Comparison of ENCODE assay signal across 7 mouse cellular contexts in the genomic region with DNA sequence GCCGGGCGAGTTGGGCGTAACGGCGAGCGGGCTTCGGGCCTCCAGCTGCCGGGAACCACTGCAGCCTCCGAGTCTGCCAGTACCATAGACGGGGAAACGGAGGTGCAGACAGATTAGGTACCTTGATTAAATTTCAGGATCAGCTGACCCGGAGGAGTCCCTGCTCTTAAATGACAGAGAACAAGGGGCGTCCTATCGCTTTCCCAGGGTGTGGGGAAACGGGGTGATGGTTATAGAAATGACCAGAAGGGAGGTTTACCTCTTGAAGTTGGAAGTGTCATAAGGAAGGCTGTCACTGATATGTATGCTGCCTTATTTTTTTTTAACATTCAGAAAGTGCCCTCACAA. TPM values are rescaled to one million over a fixed set of nuclear protein-coding genes. Genes with fewer than 3 reads are reported as not detected.
A peak's percentile ranks its signal among the peaks of the same experiment; 100 is the strongest.
DNase-seq lines count a peak whose midpoint lies in the region; ATAC-seq and TF ChIP-seq lines count a peak whose summit lies in the region.

No protein-coding gene starts in this region.

- TF ChIP-seq CTCF in olfactory bulb, adult 2 months (IDR thresholded peaks at IDR 0.05; ENCODE audit: insufficient read depth, low read depth, low read length): no peak

- peak overlapping the region; percentile 57 for H3K9ac ChIP-seq in lung, embryonic 15.5 days
- H3K9ac ChIP-seq in limb, embryonic 11.5 days (ENCODE audit: low read length): peak overlapping the region; percentile 67

- H3K9me3 ChIP-seq in lung, embryonic 15.5 days: no peaks in the 10 kb centered on the region
- no peaks in the 10 kb centered on the region for H3K9me3 ChIP-seq in forebrain, embryonic 10.5 days
- H3K9me3 ChIP-seq in limb, embryonic 11.5 days (ENCODE audit: control insufficient read depth, low read length): no peaks in the 10 kb centered on the region

- no peak for TF ChIP-seq POLR2A in olfactory bulb, adult 2 months (IDR thresholded peaks at IDR 0.05; ENCODE audit: insufficient read depth, low read depth, low read length)

- H3K4me3 ChIP-seq in lung, embryonic 15.5 days: peak overlapping the region; percentile 87
- H3K4me3 ChIP-seq in forebrain, embryonic 10.5 days: peak overlapping the region; percentile 80
- H3K4me3 ChIP-seq in limb, embryonic 11.5 days (ENCODE audit: low read depth, low read length): peak overlapping the region; percentile 65
- H3K4me3 ChIP-seq in olfactory bulb, adult 2 months (ENCODE audit: insufficient read depth, low read depth, low read length): peak overlapping the region; percentile 56

- no peak for DNase-seq in lung, postnatal 14 days
- no peak for DNase-seq in forebrain, embryonic 10.5 days (ENCODE audit: extremely low spot score, low spot score)
- DNase-seq in limb, embryonic 11.5 days (ENCODE audit: low spot score): no peak
- DNase-seq in thymus, postnatal 25 days: no peak
- no peak for DNase-seq in urinary bladder, postnatal 14 days (ENCODE audit: low spot score)

- no peak for ATAC-seq in lung, embryonic 15.5 days (ENCODE audit: borderline replicate concordance, extremely low read depth, low FRiP score, low TSS enrichment)
- no peak; the same call in 1 of the 2 replicates for ATAC-seq in limb, embryonic 11.5 days (ENCODE audit: insufficient number of reproducible peaks, low FRiP score, low TSS enrichment, low read depth)

- peak overlapping the region; percentile 84 for H3K27ac ChIP-seq in lung, embryonic 15.5 days
- peak overlapping the region; percentile 94 for H3K27ac ChIP-seq in forebrain, embryonic 10.5 days
- no peak overlapping the region; the same call in 1 of the 2 replicates for H3K27ac ChIP-seq in limb, embryonic 11.5 days (replicated peaks; ENCODE audit: low read depth, low read length)
- H3K27ac ChIP-seq in olfactory bulb, adult 2 months (ENCODE audit: insufficient read depth, low read depth, low read length): 0 out of 2 replicates have a peak overlapping the region, but pooled peaks have one; percentile 8

- H3K27me3 ChIP-seq in lung, embryonic 15.5 days: no peaks in the 10 kb centered on the region
- no peaks in the 10 kb centered on the region for H3K27me3 ChIP-seq in forebrain, embryonic 10.5 days (ENCODE audit: poor library complexity, severe bottlenecking)
- no peaks in the 10 kb centered on the region for H3K27me3 ChIP-seq in limb, embryonic 11.5 days (ENCODE audit: control insufficient read depth, insufficient read depth, low read length)

- H3K4me1 ChIP-seq in lung, embryonic 15.5 days: peaks cover 22% of the 10 kb centered on the region
- peaks cover 27% of the 10 kb centered on the region for H3K4me1 ChIP-seq in forebrain, embryonic 10.5 days
- peaks cover 7% of the 10 kb centered on the region; the same call in 1 of the 2 replicates for H3K4me1 ChIP-seq in limb, embryonic 11.5 days (ENCODE audit: control insufficient read depth, insufficient read depth, low read length)
- no peaks in the 10 kb centered on the region for H3K4me1 ChIP-seq in olfactory bulb, adult 2 months (ENCODE audit: control insufficient read depth, insufficient read depth, low read length)

- peak overlapping the region; percentile 92 for H3K4me2 ChIP-seq in lung, embryonic 15.5 days
- H3K4me2 ChIP-seq in limb, embryonic 11.5 days (ENCODE audit: low read depth, severe bottlenecking): peak overlapping the region; percentile 90

- peaks cover 29% of the 10 kb centered on the region for H3K36me3 ChIP-seq in lung, embryonic 15.5 days
- peaks cover 52% of the 10 kb centered on the region for H3K36me3 ChIP-seq in forebrain, embryonic 10.5 days (replicated peaks)
- peaks cover 6% of the 10 kb centered on the region for H3K36me3 ChIP-seq in limb, embryonic 11.5 days (ENCODE audit: control insufficient read depth, insufficient read depth, low read length)

- WGBS in lung, embryonic 15.5 days: 0% methylated on average over 15 of the region's 15 CpGs
- under 1% methylated on average over 15 of the region's 15 CpGs for WGBS in forebrain, embryonic 10.5 days
- WGBS in limb, embryonic 11.5 days: 0% methylated on average over 15 of the region's 15 CpGs
- under 1% methylated on average over 15 of the region's 15 CpGs for WGBS in olfactory bulb, adult 2 months

RNA-seq across cellular contexts. Expression of gene Armc6, which starts 0.5 kb away (rescaled TPM):
- 24.2 and 30.1 TPM in 2 replicates for polyA plus RNA-seq in lung, embryonic 15.5 days (2015; fragmentation: Nextera tagmentation; extraction: Ambion mirVana)
- 29.4 and 32.7 TPM in 2 replicates for polyA plus RNA-seq in forebrain, embryonic 10.5 days (2016; fragmentation: Nextera tagmentation; extraction: Ambion mirVana)
- polyA plus RNA-seq in limb, embryonic 11.5 days (2014; fragmentation: Nextera tagmentation; extraction: Ambion mirVana): 19.8 and 20.1 TPM in 2 replicates
- polyA plus RNA-seq in olfactory bulb, adult 2 months (2012; ENCODE audit: insufficient read depth, insufficient read length, low replicate concordance, missing spikeins): not detected in 2 replicates

RNA-seq across cellular contexts. Expression of gene Sugp2, which starts 0.7 kb away (rescaled TPM):
- polyA plus RNA-seq in lung, embryonic 15.5 days (2015; fragmentation: Nextera tagmentation; extraction: Ambion mirVana): 26.7 and 27.7 TPM in 2 replicates
- 55.7 and 56.7 TPM in 2 replicates for polyA plus RNA-seq in forebrain, embryonic 10.5 days (2016; fragmentation: Nextera tagmentation; extraction: Ambion mirVana)
- polyA plus RNA-seq in limb, embryonic 11.5 days (2014; fragmentation: Nextera tagmentation; extraction: Ambion mirVana): 34.3 and 41.0 TPM in 2 replicates
- polyA plus RNA-seq in olfactory bulb, adult 2 months (2012; ENCODE audit: insufficient read depth, insufficient read length, low replicate concordance, missing spikeins): not detected in 2 replicates

RNA-seq across cellular contexts. Expression of gene Slc25a42, which starts 22.6 kb away (rescaled TPM):
- 3.9 and 4.4 TPM in 2 replicates for polyA plus RNA-seq in lung, embryonic 15.5 days (2015; fragmentation: Nextera tagmentation; extraction: Ambion mirVana)
- 2.2 and 2.6 TPM in 2 replicates for polyA plus RNA-seq in forebrain, embryonic 10.5 days (2016; fragmentation: Nextera tagmentation; extraction: Ambion mirVana)
- polyA plus RNA-seq in limb, embryonic 11.5 days (2014; fragmentation: Nextera tagmentation; extraction: Ambion mirVana): 2.1 and 2.4 TPM in 2 replicates
- not detected in 2 replicates for polyA plus RNA-seq in olfactory bulb, adult 2 months (2012; ENCODE audit: insufficient read depth, insufficient read length, low replicate concordance, missing spikeins)

RNA-seq across cellular contexts. Expression of gene Homer3, which starts 47.9 kb away (rescaled TPM):
- 70.4 and 73.0 TPM in 2 replicates for polyA plus RNA-seq in lung, embryonic 15.5 days (2015; fragmentation: Nextera tagmentation; extraction: Ambion mirVana)
- polyA plus RNA-seq in forebrain, embryonic 10.5 days (2016; fragmentation: Nextera tagmentation; extraction: Ambion mirVana): 115 and 120 TPM in 2 replicates
- polyA plus RNA-seq in limb, embryonic 11.5 days (2014; fragmentation: Nextera tagmentation; extraction: Ambion mirVana): 75.2 and 78.6 TPM in 2 replicates
- polyA plus RNA-seq in olfactory bulb, adult 2 months (2012; ENCODE audit: insufficient read depth, insufficient read length, low replicate concordance, missing spikeins): not detected in 2 replicates

Comparison
In these comparisons a context has a peak if more than half of its experiments do, and no peak if none do; other contexts are left out.
1. RNA of gene Armc6, which starts 0.5 kb away (polyA plus RNA-seq): 24.2 to 30.1 TPM in lung, embryonic 15.5 days, 29.4 to 32.7 TPM in forebrain, embryonic 10.5 days and 19.8 to 20.1 TPM in limb, embryonic 11.5 days; not detected in olfactory bulb, adult 2 months; every median in the first group is over 10 times any median in the second.
2. Peak in every context shown above with its lines, with median percentiles within 50 percentile points of each other: H3K4me3 ChIP-seq.